Mouse (Mus musculus) megakaryocyte-erythroid progenitor cell, adult 5-6 weeks (primary cell): Measurements from ENCODE around the gene Kirrel. TPM values are rescaled to one million over a fixed set of nuclear protein-coding genes. Genes with fewer than 3 reads are reported as not detected.

Experiments used
- ATAC-seq: replicated peaks from 2 replicates; pipeline ENCODE4 v1.8.0; 2016; ENCODE audit warnings: mild to moderate bottlenecking, inconsistent platforms; ENCODE audit not compliant: severe bottlenecking, poor library complexity, low FRiP score, low TSS enrichment
- total RNA-seq, 2 experiments: library from RNA; stranded (forward) in 1 of 2; stranded (reverse) in 1 of 2; fragments of 200-1000, 215-1000 nt in 1 of 2; fragments of >200 nt in 1 of 2; fragmentation: Nextera tagmentation in 1 of 2; gene quantifications; 2 replicates each; pipeline ENCODE4 v1.2.3; 2014 to 2017

Kirrel gene
- total RNA-seq, 2 experiments from 2014 or later, result not detected

- no peak for ATAC-seq
These were observed 77.3 kb downstream of the Kirrel start for GRCm38 (mm10) chr3:87097205-87097604.

- ATAC-seq, result no peak
These were observed 80.8 kb downstream of the Kirrel start for GRCm38 (mm10) chr3:87093718-87094117.

GRCm38 (mm10) chr3:87089694-87090565 lies 84.6 kb downstream of the Kirrel start:
- peak; percentile 89 for ATAC-seq

GRCm38 (mm10) chr3:87087146-87087545 lies 87.4 kb downstream of the Kirrel start:
- ATAC-seq, result no peak

- peak; percentile 64 for ATAC-seq
These were observed 92.3 kb downstream of the Kirrel start for GRCm38 (mm10) chr3:87082235-87082634.

GRCm38 (mm10) chr3:87079751-87080150 lies 94.8 kb downstream of the Kirrel start:
- no peak for ATAC-seq

- no peak for ATAC-seq
These were observed 95.2 kb downstream of the Kirrel start for GRCm38 (mm10) chr3:87079301-87079700.

- no peak for ATAC-seq
These were observed 96.9 kb downstream of the Kirrel start for GRCm38 (mm10) chr3:87077681-87078080.

- ATAC-seq, result no peak
These were observed 97.6 kb downstream of the Kirrel start for GRCm38 (mm10) chr3:87076899-87077298.

GRCm38 (mm10) chr3:87076161-87076560 lies 98.4 kb downstream of the Kirrel start:
- ATAC-seq, result no peak

- no peak for ATAC-seq
These were observed 101.7 kb downstream of the Kirrel start for GRCm38 (mm10) chr3:87072612-87073515.

GRCm38 (mm10) chr3:87072191-87072590 lies 102.4 kb downstream of the Kirrel start:
- no peak for ATAC-seq

- ATAC-seq, result no peak
These were observed 107.1 kb downstream of the Kirrel start for GRCm38 (mm10) chr3:87067396-87067975.

GRCm38 (mm10) chr3:87053939-87054338 lies 120.6 kb downstream of the Kirrel start:
- ATAC-seq, result no peak

- ATAC-seq, result no peak
These were observed 126.7 kb downstream of the Kirrel start for GRCm38 (mm10) chr3:87047801-87048200.

- ATAC-seq, result no peak
These were observed 132.8 kb downstream of the Kirrel start for GRCm38 (mm10) chr3:87041733-87042132.

- no peak for ATAC-seq
These were observed 136.0 kb downstream of the Kirrel start for GRCm38 (mm10) chr3:87038500-87038899.

- ATAC-seq, result no peak
These were observed 140.5 kb downstream of the Kirrel start for GRCm38 (mm10) chr3:87034061-87034460.

GRCm38 (mm10) chr3:87033357-87033756 lies 141.2 kb downstream of the Kirrel start:
- ATAC-seq, result peak; percentile 79

- peak; percentile 94 for ATAC-seq
These were observed 143.7 kb downstream of the Kirrel start for GRCm38 (mm10) chr3:87030855-87031254.
